Mouse (Mus musculus) midbrain, embryonic 12.5 days (tissue): ENCODE results near the gene Rgs6. TPM values are rescaled to one million over a fixed set of nuclear protein-coding genes. Genes with fewer than 3 reads are reported as not detected.

Experiments
- ATAC-seq: fragments of 200-750 bp; cut with Nextera tagmentation; 2 replicates; pipeline ENCODE4 v1.8.0; 2017; ENCODE audit warnings: low read depth, moderate TSS enrichment, moderate library complexity; ENCODE audit not compliant: low FRiP score
- H3K27ac ChIP-seq: fragments of 300-500 bp; sonication (generic); replicated peaks from 2 replicates; pipeline ENCODE4 v1.5.1; 2016; ENCODE audit warnings: mild to moderate bottlenecking
- H3K27me3 ChIP-seq: fragments of 300-500 bp; sonication (generic); 2 replicates; pipeline ENCODE4 v1.6.1; 2016; ENCODE audit warnings: mild to moderate bottlenecking
- H3K36me3 ChIP-seq: fragments of 300-500 bp; sonication (generic); 2 replicates; pipeline ENCODE4 v1.6.1; 2016
- H3K4me1 ChIP-seq: fragments of 300-500 bp; sonication (generic); 2 replicates; pipeline ENCODE4 v1.6.1; 2016
- H3K4me2 ChIP-seq: fragments of 300-500 bp; sonication (generic); replicated peaks from 2 replicates; pipeline ENCODE4 v1.6.1; 2016; ENCODE audit warnings: mild to moderate bottlenecking, moderate library complexity
- H3K4me3 ChIP-seq: fragments of 300-500 bp; sonication (generic); 2 replicates; pipeline ENCODE4 v1.5.1; 2016; ENCODE audit warnings: mild to moderate bottlenecking
- H3K9ac ChIP-seq: fragments of 300-500 bp; sonication (generic); replicated peaks from 2 replicates; pipeline ENCODE4 v1.6.1; 2016; ENCODE audit warnings: mild to moderate bottlenecking, moderate library complexity
- H3K9me3 ChIP-seq: fragments of 300-500 bp; sonication (generic); 2 replicates; pipeline ENCODE4 v1.6.1; 2016; ENCODE audit warnings: mild to moderate bottlenecking
- WGBS: fragments of 180-500 bp; shearing (Covaris S2); methylation state at CpG from one replicate; pipeline ENCODE4 v1.1.7; 2016; 5-methylcytosine and 5-hydroxymethylcytosine counted together
- polyA plus RNA-seq: library from polyadenylated mRNA; unstranded; fragments of >200 nt; fragmentation: Nextera tagmentation; extraction: Ambion mirVana; gene quantifications from 2 replicates; pipeline ENCODE4 v1.2.1, GENCODE M21; 2016

Gene Rgs6
- polyA plus RNA-seq, 1 experiment from 2014 or later, result 3.6 TPM

DNA sequence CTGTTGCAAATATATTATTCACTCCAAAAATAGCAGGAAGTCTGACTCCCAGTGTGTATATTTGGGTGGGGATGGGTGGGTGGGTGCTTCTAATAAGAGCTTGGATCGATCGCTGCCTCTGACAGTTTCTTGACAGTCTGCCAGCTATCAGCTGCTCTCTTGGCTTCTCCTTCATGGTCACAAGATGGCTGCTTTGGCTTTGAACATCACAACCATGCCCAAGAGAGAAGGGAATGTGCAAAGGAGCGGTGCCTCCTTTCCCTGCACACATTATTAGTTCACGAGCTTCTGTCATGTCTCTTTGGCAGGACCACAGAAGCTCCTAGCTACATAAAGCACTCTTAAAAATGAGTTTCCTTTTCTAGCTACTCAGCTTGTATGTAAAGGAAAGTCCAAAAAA, 373.8 kb downstream of the Rgs6 start:
- no peak overlapping the region for H3K4me2 ChIP-seq
- WGBS, result 92% methylated on average over 4 of the region's 4 CpGs
- H3K9ac ChIP-seq, result no peak overlapping the region
- H3K4me3 ChIP-seq, result no peak overlapping the region
- no peak overlapping the region for H3K27ac ChIP-seq
- H3K4me1 ChIP-seq, result no peaks in the 10 kb centered on the region
- H3K9me3 ChIP-seq, result no peaks in the 10 kb centered on the region
- no peaks in the 10 kb centered on the region for H3K27me3 ChIP-seq
- ATAC-seq, result no peak
- H3K36me3 ChIP-seq, result no peaks in the 10 kb centered on the region

DNA sequence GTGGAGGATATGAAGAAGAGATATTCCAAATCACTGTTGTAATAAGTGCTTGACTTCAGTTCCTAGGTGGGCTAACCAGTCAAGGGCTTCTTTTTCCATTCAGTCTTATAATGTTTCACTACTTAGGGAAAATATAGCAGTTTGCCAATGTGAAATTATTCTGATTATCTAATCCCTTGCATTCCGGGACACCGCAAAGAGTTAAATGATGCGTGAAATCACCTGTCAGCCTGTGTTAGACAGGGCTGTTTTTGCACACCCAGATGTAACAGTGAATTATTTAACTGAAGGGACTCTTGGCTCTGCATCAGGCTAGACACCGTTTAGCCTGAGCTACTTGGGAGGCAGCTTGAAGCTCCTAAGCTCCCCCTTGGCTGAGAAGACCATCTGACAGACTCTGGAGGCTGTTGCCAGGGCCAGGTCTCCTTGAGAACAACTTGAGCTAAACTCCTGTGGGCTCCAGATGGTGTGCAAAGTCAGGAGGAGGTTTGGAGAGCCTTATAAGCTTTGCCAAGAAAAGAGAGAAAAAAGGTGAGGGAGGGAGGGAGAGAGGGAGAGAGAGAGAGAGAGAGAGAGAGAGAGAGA, 382.5 kb downstream of the Rgs6 start:
- Histone ChIP-seq H3K9ac (no peak overlapping the region), H3K9me3 (no peaks in the 10 kb centered on the region), H3K27ac (no peak overlapping the region), H3K27me3 (no peaks in the 10 kb centered on the region), H3K4me3 (no peak overlapping the region), H3K4me1 (no peaks in the 10 kb centered on the region; the same call in 1 of the 2 replicates), H3K36me3 (no peaks in the 10 kb centered on the region), H3K4me2 (no peak overlapping the region)
- WGBS, result 53% methylated on average over 4 of the region's 4 CpGs
- ATAC-seq, result no peak

DNA sequence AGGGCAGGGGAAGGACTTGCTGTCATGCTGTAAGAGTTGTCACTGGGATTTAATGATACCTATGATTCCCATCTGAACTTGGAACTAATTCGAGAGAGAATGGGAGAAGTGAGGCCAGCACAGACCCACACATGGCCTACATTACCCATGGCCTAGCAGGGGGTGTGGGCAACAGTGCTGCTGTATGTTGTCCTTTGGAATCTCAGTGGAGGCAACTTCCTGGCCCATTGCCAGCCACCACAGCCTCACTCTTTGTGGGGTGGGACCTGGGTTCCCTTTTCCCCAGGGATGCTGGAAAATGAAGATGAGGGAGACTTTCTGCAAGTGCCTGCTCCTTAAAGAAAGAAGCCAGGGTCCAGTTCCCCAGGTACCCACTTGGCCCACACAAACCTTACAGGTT, 383.1 kb downstream of the Rgs6 start:
- Histone ChIP-seq H3K9ac (no peak overlapping the region), H3K27ac (no peak overlapping the region), H3K4me3 (no peak overlapping the region), H3K4me2 (no peak overlapping the region), H3K4me1 (no peaks in the 10 kb centered on the region; the same call in 1 of the 2 replicates), H3K36me3 (no peaks in the 10 kb centered on the region), H3K9me3 (no peaks in the 10 kb centered on the region), H3K27me3 (no peaks in the 10 kb centered on the region)
- WGBS, result 89% methylated on average over 1 of the region's 1 CpGs
- ATAC-seq, result no peak

DNA sequence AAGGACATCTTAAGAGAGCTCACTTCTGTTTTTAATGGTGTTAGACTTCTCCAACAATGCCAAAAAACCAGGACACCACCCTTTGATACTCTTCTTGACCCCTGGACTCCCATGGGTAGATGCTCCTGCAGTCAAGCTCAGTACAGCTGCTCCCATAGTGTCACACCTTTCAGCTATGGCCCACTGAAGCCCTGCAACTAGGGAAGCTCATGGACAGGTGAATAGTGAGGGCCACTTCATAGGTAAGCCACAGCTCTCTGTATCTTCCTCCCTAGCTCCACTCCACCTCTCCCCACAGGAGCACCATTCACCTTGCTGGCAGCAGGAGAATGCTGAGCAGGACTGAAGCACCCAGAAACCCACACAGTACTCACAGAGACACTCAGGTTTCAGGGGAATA, 384.6 kb downstream of the Rgs6 start:
- H3K27me3 ChIP-seq, result no peaks in the 10 kb centered on the region
- ATAC-seq, result no peak
- no peak overlapping the region for H3K27ac ChIP-seq
- H3K9ac ChIP-seq, result no peak overlapping the region
- no peaks in the 10 kb centered on the region; the same call in 1 of the 2 replicates for H3K4me1 ChIP-seq
- H3K4me3 ChIP-seq, result no peak overlapping the region
- no peaks in the 10 kb centered on the region for H3K36me3 ChIP-seq
- no peaks in the 10 kb centered on the region for H3K9me3 ChIP-seq
- H3K4me2 ChIP-seq, result no peak overlapping the region

DNA sequence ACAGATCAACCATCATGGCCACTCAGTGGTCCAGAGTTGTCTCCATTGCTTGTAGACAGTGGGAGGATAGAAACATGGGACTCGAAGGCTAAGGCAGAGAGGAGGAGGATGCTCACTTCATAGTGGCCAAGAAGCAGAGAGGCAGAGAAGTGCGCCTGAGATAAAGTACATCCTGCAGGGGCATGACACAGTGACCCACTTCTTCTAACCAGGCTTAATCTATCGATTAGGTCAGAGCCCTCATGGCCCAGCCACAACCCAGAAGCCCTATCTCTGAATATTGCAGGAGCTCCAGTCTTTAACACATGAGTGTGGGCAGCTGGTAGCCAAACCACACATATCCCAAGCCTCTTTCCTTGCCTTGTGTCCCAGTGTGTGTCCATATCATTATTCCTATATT, 385.7 kb downstream of the Rgs6 start:
- no peaks in the 10 kb centered on the region for H3K36me3 ChIP-seq

DNA sequence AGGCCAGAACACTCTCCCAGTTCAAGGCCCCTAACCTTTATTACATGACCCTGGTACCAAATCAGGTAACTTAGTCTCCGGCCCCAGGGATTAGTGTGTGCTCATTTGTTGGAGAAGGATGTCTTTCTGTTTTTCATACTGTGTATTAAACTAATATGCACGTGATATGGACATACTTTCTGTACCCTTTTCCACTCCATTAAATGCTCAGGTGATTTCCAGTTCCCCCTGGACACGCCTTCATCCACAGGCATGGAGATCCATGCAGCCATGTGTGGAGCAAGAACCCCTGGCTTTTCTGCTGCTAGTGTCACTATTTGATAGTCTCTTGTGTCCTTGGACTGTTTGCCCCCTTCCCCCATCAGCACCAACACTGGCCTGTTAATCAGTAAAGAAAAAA, 390.2 kb downstream of the Rgs6 start:
- Histone ChIP-seq H3K9ac (no peak overlapping the region), H3K9me3 (no peaks in the 10 kb centered on the region), H3K27me3 (no peaks in the 10 kb centered on the region), H3K4me1 (no peaks in the 10 kb centered on the region), H3K4me2 (no peak overlapping the region), H3K4me3 (no peak overlapping the region), H3K27ac (no peak overlapping the region), H3K36me3 (no peaks in the 10 kb centered on the region)
- ATAC-seq, result no peak
- WGBS, result 85% methylated on average over 3 of the region's 3 CpGs

More for the DNA sequence above, 385.7 kb downstream of the Rgs6 start:
- Histone ChIP-seq H3K4me3 (no peak overlapping the region), H3K4me2 (no peak overlapping the region), H3K27me3 (no peaks in the 10 kb centered on the region), H3K9ac (no peak overlapping the region), H3K9me3 (no peaks in the 10 kb centered on the region), H3K27ac (no peak overlapping the region), H3K4me1 (no peaks in the 10 kb centered on the region; the same call in 1 of the 2 replicates)
- no peak for ATAC-seq
- WGBS, result 91% methylated on average over 3 of the region's 3 CpGs

DNA sequence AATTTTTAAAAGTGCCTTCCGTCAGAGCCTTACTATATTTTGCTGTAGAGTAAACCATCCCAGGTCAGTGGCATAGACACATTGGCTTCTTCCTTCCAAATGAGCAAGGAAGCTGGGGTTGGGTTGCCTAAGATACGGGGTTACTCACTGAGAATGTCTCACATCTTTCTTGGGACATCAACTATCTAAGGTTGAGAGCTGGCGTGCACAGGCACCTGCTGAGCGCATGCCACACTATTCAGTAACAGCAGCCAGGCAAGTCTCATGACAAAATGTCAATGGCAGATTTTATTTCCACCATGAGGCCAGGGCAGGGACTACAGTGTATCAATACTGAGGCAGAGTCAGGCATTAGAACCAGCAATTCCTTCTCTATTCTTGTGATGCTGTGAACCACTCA, 394.6 kb downstream of the Rgs6 start:
- H3K27ac ChIP-seq, result no peak overlapping the region
- H3K36me3 ChIP-seq, result no peaks in the 10 kb centered on the region
- no peak overlapping the region for H3K4me3 ChIP-seq
- no peak overlapping the region for H3K4me2 ChIP-seq
- H3K27me3 ChIP-seq, result no peaks in the 10 kb centered on the region
- no peaks in the 10 kb centered on the region for H3K4me1 ChIP-seq
- WGBS, result 90% methylated on average over 4 of the region's 4 CpGs
- no peak overlapping the region for H3K9ac ChIP-seq
- ATAC-seq, result no peak
- no peaks in the 10 kb centered on the region for H3K9me3 ChIP-seq

DNA sequence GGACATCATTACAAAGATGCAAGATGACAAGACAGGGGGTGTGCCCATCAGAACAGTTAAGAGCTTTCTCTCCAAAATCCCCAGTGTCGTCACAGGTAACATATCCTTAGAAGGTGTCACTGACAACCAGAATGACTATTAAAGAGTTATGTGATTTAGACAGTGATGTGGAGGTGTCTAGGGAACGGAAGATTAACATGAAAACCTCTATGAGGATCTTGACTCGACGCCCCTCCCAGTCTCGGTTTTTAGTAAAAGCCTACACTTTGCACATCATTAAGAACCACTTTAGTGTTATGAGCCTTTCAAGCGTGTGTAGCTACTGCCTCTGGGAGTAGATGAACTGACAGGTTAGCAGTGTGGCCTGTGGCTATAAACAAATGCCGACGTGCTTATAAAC, 397.2 kb downstream of the Rgs6 start:
- Histone ChIP-seq H3K4me2 (no peak overlapping the region), H3K4me1 (no peaks in the 10 kb centered on the region), H3K9ac (no peak overlapping the region), H3K9me3 (no peaks in the 10 kb centered on the region), H3K27me3 (no peaks in the 10 kb centered on the region), H3K27ac (no peak overlapping the region), H3K36me3 (no peaks in the 10 kb centered on the region), H3K4me3 (no peak overlapping the region)
- 89% methylated on average over 8 of the region's 8 CpGs for WGBS
- ATAC-seq, result no peak

DNA sequence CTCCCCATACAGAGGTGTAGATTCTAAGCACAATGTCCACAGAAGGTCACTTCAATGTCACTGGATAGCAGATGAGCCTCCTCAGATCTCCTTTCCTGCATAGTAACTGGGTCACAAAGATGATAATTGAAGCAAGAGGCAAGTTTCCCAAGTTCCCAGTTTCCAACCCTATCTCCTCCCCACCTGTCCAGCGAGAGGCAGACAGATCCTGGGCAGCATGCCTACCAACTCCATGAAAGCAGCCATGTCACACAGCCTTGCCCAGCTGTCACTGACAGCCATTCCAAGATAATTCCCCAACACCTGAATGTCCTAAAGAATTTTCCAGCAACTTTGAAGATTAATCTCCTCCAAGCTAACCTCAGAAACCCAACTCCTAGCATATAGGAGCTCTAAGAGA, 399.6 kb downstream of the Rgs6 start:
- ATAC-seq, result no peak
- Histone ChIP-seq H3K27me3 (no peaks in the 10 kb centered on the region), H3K36me3 (no peaks in the 10 kb centered on the region), H3K27ac (no peak overlapping the region), H3K4me2 (no peak overlapping the region), H3K4me3 (no peak overlapping the region), H3K9ac (no peak overlapping the region), H3K9me3 (no peaks in the 10 kb centered on the region), H3K4me1 (no peaks in the 10 kb centered on the region)
- 77% methylated on average over 1 of the region's 1 CpGs for WGBS

DNA sequence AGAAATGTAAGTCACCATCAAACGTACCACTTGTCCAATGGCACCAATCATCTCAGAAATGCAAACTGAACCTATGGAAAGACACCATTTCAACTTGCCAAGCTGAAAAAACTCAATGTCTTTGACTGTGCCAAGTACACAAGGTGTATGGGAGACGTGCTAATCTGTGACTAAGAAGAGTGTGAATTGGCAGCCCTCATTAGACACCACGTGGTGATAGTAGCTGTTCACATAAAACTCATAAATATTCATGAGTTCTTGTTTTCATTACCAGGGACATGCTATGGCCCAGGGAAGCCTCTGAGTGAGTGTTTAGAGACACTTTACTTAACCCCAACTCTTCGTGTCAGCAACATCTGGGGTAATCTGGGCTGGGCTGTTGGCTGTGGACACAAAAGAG, 405.8 kb downstream of the Rgs6 start:
- ATAC-seq, result no peak
- H3K4me2 ChIP-seq, result no peak overlapping the region
- 26% methylated on average over 4 of the region's 4 CpGs for WGBS

DNA sequence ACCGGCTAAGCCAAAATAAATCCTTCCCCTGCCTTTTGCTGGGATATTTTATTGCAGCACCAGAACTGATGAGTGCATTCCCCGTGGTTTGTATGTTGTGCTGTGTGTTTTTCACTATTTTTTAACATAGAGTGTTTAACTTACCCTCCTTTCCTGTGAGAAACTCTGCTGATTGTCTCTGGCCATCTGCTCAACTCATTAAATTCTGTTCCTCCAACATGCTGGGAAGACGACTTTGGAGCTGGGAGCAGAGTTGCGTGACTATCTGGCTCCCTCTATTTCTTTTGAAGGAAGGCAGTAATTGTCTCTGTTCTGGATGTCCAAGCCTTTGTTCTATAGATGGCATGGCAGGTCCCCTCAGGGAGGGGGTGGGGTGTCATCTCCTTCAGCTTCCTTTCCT, 408.7 kb downstream of the Rgs6 start:
- Histone ChIP-seq H3K4me2 (no peak overlapping the region), H3K27me3 (no peaks in the 10 kb centered on the region), H3K9me3 (no peaks in the 10 kb centered on the region), H3K4me1 (peaks cover 14% of the 10 kb centered on the region), H3K4me3 (no peak overlapping the region), H3K27ac (no peak overlapping the region), H3K36me3 (no peaks in the 10 kb centered on the region), H3K9ac (no peak overlapping the region)
- no peak for ATAC-seq
- 31% methylated on average over 4 of the region's 4 CpGs for WGBS

More for the DNA sequence above, 405.8 kb downstream of the Rgs6 start:
- no peaks in the 10 kb centered on the region for H3K27me3 ChIP-seq
- no peak overlapping the region for H3K27ac ChIP-seq
- no peaks in the 10 kb centered on the region for H3K9me3 ChIP-seq
- H3K4me3 ChIP-seq, result no peak overlapping the region
- H3K36me3 ChIP-seq, result no peaks in the 10 kb centered on the region
- H3K9ac ChIP-seq, result no peak overlapping the region
- peaks cover 14% of the 10 kb centered on the region for H3K4me1 ChIP-seq

DNA sequence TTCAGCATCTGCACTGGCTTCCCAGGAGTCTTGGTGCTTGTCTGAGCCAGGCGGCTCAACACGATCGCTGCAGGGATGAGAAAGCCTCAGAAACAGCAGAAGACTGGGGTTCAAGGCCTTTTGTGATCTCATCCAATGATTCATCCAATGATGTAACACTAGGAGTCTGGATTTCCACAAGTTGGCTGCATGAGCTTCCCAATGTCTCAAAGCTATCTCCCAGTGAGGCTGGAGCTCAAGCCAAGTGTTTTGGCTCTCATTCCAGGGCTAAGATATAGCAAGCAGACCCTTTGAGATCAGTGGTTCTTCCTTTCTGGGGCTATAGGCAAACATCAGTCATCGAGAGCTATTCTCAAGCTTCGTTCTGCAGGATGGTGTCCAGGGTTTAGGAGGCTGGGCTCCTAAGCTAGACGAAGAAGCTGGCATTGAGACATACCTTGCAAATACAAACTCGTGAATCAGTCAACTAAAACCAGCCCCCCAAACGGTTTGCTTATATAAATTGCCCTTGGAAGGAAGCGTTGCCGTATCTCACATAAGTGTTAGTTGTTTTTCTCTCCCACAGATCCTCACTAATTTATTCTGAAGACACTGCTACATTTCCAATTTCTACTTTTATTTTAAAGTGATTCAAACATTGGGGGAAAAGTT, 410.7 kb downstream of the Rgs6 start:
- no peaks in the 10 kb centered on the region for H3K27me3 ChIP-seq
- ATAC-seq, result no peak
- WGBS, result 94% methylated on average over 10 of the region's 10 CpGs

More for the DNA sequence above, 410.7 kb downstream of the Rgs6 start:
- Histone ChIP-seq H3K4me2 (no peak overlapping the region), H3K4me1 (peaks cover 14% of the 10 kb centered on the region), H3K9ac (no peak overlapping the region), H3K27ac (no peak overlapping the region), H3K9me3 (no peaks in the 10 kb centered on the region), H3K4me3 (no peak overlapping the region), H3K36me3 (no peaks in the 10 kb centered on the region)
